Mouse (Mus musculus): ENCODE measurements around the gene Minos1.
A peak's percentile ranks its signal among the peaks of the same experiment; 100 is the strongest.

The Minos1 gene

GRCm38 (mm10) chr4:139057291-139057690 lies 73.6 kb downstream of the Minos1 start:
- no peak for DNase-seq

GRCm38 (mm10) chr4:139055744-139056143 lies 75.2 kb downstream of the Minos1 start:
- DNase-seq, result no peak

DNA sequence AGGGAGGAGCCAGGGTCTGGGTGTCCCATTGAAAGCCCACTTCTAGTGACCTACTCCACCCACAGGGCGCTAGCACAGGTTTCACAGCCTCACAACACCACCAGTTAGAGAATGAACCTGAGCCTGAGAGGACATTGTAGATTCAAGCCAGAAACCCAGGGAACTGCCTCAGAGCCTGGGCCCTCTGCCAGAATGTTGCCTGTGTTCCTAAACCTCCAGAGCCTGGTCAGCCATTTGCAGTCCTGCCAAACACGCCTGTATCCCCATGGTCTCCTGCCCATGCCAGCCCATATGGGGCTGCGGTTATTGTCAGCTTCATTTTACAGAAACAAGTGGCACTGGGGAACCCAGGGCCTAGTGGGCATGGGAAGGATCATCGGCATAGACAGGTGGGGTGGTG lies 75.6 kb downstream of the Minos1 start:
- DNase-seq, result peak; percentile 25

DNA sequence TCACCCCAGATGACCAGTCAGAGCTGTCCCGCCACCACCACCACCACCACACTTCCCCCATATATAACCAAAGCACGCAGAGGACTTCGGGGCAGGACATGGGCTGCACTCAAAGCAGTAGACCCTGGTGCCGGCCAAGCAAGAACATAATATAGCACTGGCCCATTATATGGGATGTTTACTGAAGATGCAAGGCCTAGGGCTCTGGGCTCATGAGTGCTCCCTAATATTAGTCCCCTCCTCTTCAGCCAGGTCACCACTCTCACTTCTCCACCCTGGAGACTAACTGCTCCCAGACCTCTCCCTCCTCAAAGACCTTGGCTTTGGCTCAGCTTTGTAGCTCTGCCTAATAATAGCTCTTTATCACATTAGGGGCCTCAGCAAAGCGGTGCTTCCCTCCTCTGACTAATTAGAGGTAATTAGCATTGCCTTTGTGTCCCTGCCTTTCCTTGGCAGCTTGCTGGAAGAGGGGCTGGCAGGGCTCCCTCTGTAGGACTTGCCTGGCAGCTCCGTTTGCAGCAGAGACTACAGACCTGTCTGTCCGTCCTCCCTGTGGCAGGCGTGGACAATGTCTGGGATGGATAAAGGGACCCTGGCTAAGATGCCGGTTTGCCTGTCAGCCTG lies 76.5 kb downstream of the Minos1 start:
- DNase-seq, result no peak

- no peak for DNase-seq
Observed at GRCm38 (mm10) chr4:139053391-139053790, 77.5 kb downstream of the Minos1 start.

- no peak for DNase-seq
Observed at GRCm38 (mm10) chr4:139052796-139053195, 78.1 kb downstream of the Minos1 start.

Measured in cerebellum, adult 11 months (tissue).